Mouse (Mus musculus) lung, embryonic 15.5 days (tissue): ENCODE measurements around the gene Ccdc173. TPM values are rescaled to one million over a fixed set of nuclear protein-coding genes. Genes with fewer than 3 reads are reported as not detected.

ENCODE experiments used
- ATAC-seq: fragments of 200-750 bp; cut with Nextera tagmentation; 2 replicates; pipeline ENCODE4 v1.8.0; 2017; ENCODE audit warnings: moderate number of reproducible peaks, borderline replicate concordance; ENCODE audit not compliant: low FRiP score, low TSS enrichment; ENCODE audit errors: extremely low read depth
- H3K27ac ChIP-seq: fragments of 300-500 bp; sonication (generic); 2 replicates; pipeline ENCODE4 v1.5.1; 2015; ENCODE audit warnings: moderate library complexity, mild to moderate bottlenecking, inconsistent platforms
- H3K27me3 ChIP-seq: fragments of 300-500 bp; sonication (generic); 2 replicates; pipeline ENCODE4 v1.6.1; 2015; ENCODE audit warnings: inconsistent platforms
- H3K36me3 ChIP-seq: fragments of 300-500 bp; sonication (generic); 2 replicates; pipeline ENCODE4 v1.6.1; 2015; ENCODE audit warnings: inconsistent platforms
- H3K4me1 ChIP-seq: fragments of 300-500 bp; sonication (generic); 2 replicates; pipeline ENCODE4 v1.6.1; 2015; ENCODE audit warnings: inconsistent platforms
- H3K4me2 ChIP-seq: fragments of 300-500 bp; sonication (generic); 2 replicates; pipeline ENCODE4 v1.6.1; 2015; ENCODE audit warnings: inconsistent platforms, mild to moderate bottlenecking, moderate library complexity
- H3K4me3 ChIP-seq: fragments of 300-500 bp; sonication (generic); 2 replicates; pipeline ENCODE4 v1.5.1; 2015; ENCODE audit warnings: mild to moderate bottlenecking, inconsistent platforms
- H3K9ac ChIP-seq: fragments of 300-500 bp; sonication (generic); 2 replicates; pipeline ENCODE4 v1.6.1; 2015; ENCODE audit warnings: inconsistent platforms
- H3K9me3 ChIP-seq: fragments of 300-500 bp; sonication (generic); 2 replicates; pipeline ENCODE4 v1.6.1; 2016; ENCODE audit warnings: inconsistent platforms
- WGBS: fragments of 180-500 bp; shearing (Covaris S2); methylation state at CpG from one replicate; pipeline ENCODE4 v1.1.7; 2015; 5-methylcytosine and 5-hydroxymethylcytosine counted together
- polyA plus RNA-seq: library from polyadenylated mRNA; unstranded; fragments of >200 nt; fragmentation: Nextera tagmentation; extraction: Ambion mirVana; gene quantifications from 2 replicates; pipeline ENCODE4 v1.2.1, GENCODE M21; 2015

Ccdc173 gene
- polyA plus RNA-seq, 1 experiment from 2014 or later = 3.2 TPM

GRCm38 (mm10) chr2:69778836-69779177 lies 10.6 kb downstream of the Ccdc173 start:
- Histone ChIP-seq H3K4me1 (no peaks in the 10 kb centered on the region), H3K27ac (no peak overlapping the region), H3K9me3 (no peaks in the 10 kb centered on the region), H3K27me3 (no peaks in the 10 kb centered on the region), H3K36me3 (no peaks in the 10 kb centered on the region), H3K4me3 (no peak overlapping the region), H3K9ac (no peak overlapping the region), H3K4me2 (no peak overlapping the region)
- 39% methylated on average over 5 of the region's 5 CpGs for WGBS
- no peak for ATAC-seq

- ATAC-seq = no peak
- H3K27ac ChIP-seq = no peak overlapping the region
- H3K4me2 ChIP-seq = no peak overlapping the region
- whole genome bisulfite sequencing = 61% methylated on average over 7 of the region's 7 CpGs
- H3K9ac ChIP-seq = no peak overlapping the region
- H3K27me3 ChIP-seq = no peaks in the 10 kb centered on the region
- no peaks in the 10 kb centered on the region for H3K9me3 ChIP-seq
- no peaks in the 10 kb centered on the region for H3K36me3 ChIP-seq
- H3K4me3 ChIP-seq = no peak overlapping the region
- no peaks in the 10 kb centered on the region for H3K4me1 ChIP-seq
Measured at GRCm38 (mm10) chr2:69777985-69778835, 11.2 kb downstream of the Ccdc173 start.

GRCm38 (mm10) chr2:69773331-69773730 lies 16.0 kb downstream of the Ccdc173 start:
- whole genome bisulfite sequencing = 92% methylated on average over 3 of the region's 3 CpGs

GRCm38 (mm10) chr2:69764716-69765115 lies 24.7 kb downstream of the Ccdc173 start:
- Histone ChIP-seq H3K27ac (no peak overlapping the region), H3K9me3 (no peaks in the 10 kb centered on the region), H3K4me2 (no peak overlapping the region), H3K9ac (no peak overlapping the region), H3K4me3 (no peak overlapping the region), H3K36me3 (no peaks in the 10 kb centered on the region), H3K27me3 (no peaks in the 10 kb centered on the region), H3K4me1 (no peaks in the 10 kb centered on the region)
- ATAC-seq = no peak
- WGBS = 81% methylated on average over 1 of the region's 1 CpGs

More at GRCm38 (mm10) chr2:69773331-69773730, 16.0 kb downstream of the Ccdc173 start:
- Histone ChIP-seq H3K4me1 (no peaks in the 10 kb centered on the region), H3K27ac (no peak overlapping the region), H3K9me3 (no peaks in the 10 kb centered on the region), H3K4me2 (no peak overlapping the region), H3K9ac (no peak overlapping the region), H3K27me3 (no peaks in the 10 kb centered on the region), H3K36me3 (no peaks in the 10 kb centered on the region), H3K4me3 (no peak overlapping the region)
- ATAC-seq = no peak

- WGBS = 89% methylated on average over 4 of the region's 4 CpGs
- Histone ChIP-seq H3K9ac (no peak overlapping the region), H3K36me3 (no peaks in the 10 kb centered on the region), H3K27me3 (no peaks in the 10 kb centered on the region), H3K4me2 (no peak overlapping the region), H3K9me3 (no peaks in the 10 kb centered on the region), H3K27ac (no peak overlapping the region), H3K4me1 (no peaks in the 10 kb centered on the region), H3K4me3 (no peak overlapping the region)
- ATAC-seq = no peak
Measured at GRCm38 (mm10) chr2:69763340-69763739, 26.0 kb downstream of the Ccdc173 start.

GRCm38 (mm10) chr2:69760980-69761379 lies 28.4 kb downstream of the Ccdc173 start:
- WGBS = 80% methylated on average over 5 of the region's 5 CpGs
- no peak overlapping the region for H3K27ac ChIP-seq
- no peak overlapping the region for H3K4me3 ChIP-seq
- H3K27me3 ChIP-seq = no peaks in the 10 kb centered on the region
- H3K4me1 ChIP-seq = no peaks in the 10 kb centered on the region
- no peak for ATAC-seq
- H3K9ac ChIP-seq = no peak overlapping the region
- H3K9me3 ChIP-seq = no peaks in the 10 kb centered on the region
- H3K4me2 ChIP-seq = no peak overlapping the region
- no peaks in the 10 kb centered on the region for H3K36me3 ChIP-seq

- peaks cover 66% of the 10 kb centered on the region for H3K36me3 ChIP-seq
Measured at GRCm38 (mm10) chr2:69745091-69745490, 44.3 kb downstream of the Ccdc173 start.

DNA sequence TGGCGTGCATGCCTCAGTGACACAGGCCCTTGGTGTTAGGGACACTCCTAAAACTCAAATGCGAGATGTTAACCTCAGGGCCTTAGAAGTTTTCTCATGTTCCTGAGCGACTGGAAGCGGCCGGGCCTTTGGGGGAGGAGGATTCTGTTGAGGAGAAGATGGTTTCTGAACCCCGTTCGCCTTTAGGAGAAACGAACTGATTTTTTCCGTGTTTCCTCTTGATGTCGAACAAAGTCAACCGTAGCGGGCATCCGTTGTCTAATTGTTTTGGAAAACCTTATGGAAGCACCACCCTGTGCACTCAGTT lies 65.9 kb downstream of the Ccdc173 start:
- H3K36me3 ChIP-seq = no peaks in the 10 kb centered on the region
- peak overlapping the region; percentile 90 for H3K9ac ChIP-seq
- peak overlapping the region; percentile 62 for H3K4me2 ChIP-seq
- no peaks in the 10 kb centered on the region; the same call in 1 of the 2 replicates for H3K27me3 ChIP-seq
- peaks cover 10% of the 10 kb centered on the region for H3K4me1 ChIP-seq
- peak overlapping the region; percentile 90 for H3K4me3 ChIP-seq
- ATAC-seq = no peak; the same call in 1 of the 2 replicates
- H3K27ac ChIP-seq = peak overlapping the region; percentile 88
- under 1% methylated on average over 13 of the region's 13 CpGs for WGBS
- no peaks in the 10 kb centered on the region for H3K9me3 ChIP-seq

More at GRCm38 (mm10) chr2:69745091-69745490, 44.3 kb downstream of the Ccdc173 start:
- no peak overlapping the region for H3K9ac ChIP-seq
- no peaks in the 10 kb centered on the region for H3K9me3 ChIP-seq
- no peaks in the 10 kb centered on the region for H3K4me1 ChIP-seq
- ATAC-seq = no peak
- H3K4me2 ChIP-seq = no peak overlapping the region
- no peak overlapping the region for H3K4me3 ChIP-seq
- WGBS = 95% methylated on average over 1 of the region's 1 CpGs
- H3K27ac ChIP-seq = no peak overlapping the region
- H3K27me3 ChIP-seq = no peaks in the 10 kb centered on the region

GRCm38 (mm10) chr2:69722650-69723518 lies 66.5 kb downstream of the Ccdc173 start:
- H3K36me3 ChIP-seq = no peaks in the 10 kb centered on the region
- H3K27ac ChIP-seq = peak overlapping the region; percentile 88
- peak overlapping the region; percentile 90 for H3K9ac ChIP-seq
- peaks cover 10% of the 10 kb centered on the region for H3K4me1 ChIP-seq
- peak overlapping the region; percentile 62 for H3K4me2 ChIP-seq
- WGBS = under 1% methylated on average over 91 of the region's 91 CpGs
- H3K4me3 ChIP-seq = peak overlapping the region; percentile 90
- ATAC-seq = peak; percentile 93
- no peaks in the 10 kb centered on the region; the same call in 1 of the 2 replicates for H3K27me3 ChIP-seq
- H3K9me3 ChIP-seq = no peaks in the 10 kb centered on the region

- Histone ChIP-seq H3K4me3 (peak within 1 kb of the TSS; percentile 90), H3K27ac (peak within 1 kb of the TSS; percentile 88), H3K27me3 (no peaks in the 10 kb centered on the region; the same call in 1 of the 2 replicates), H3K9me3 (no peaks in the 10 kb centered on the region), H3K4me2 (peak within 1 kb of the TSS; percentile 62), H3K9ac (peak within 1 kb of the TSS; percentile 90), H3K36me3 (no peaks in the 10 kb centered on the region), H3K4me1 (peaks cover 10% of the 10 kb centered on the region)
- WGBS = 4% methylated on average over 12 of the region's 12 CpGs
- ATAC-seq = no peak
Measured at GRCm38 (mm10) chr2:69722273-69722649, 67.1 kb downstream of the Ccdc173 start, which contains the start of gene Ppig. TSS of gene Ppig (plus strand) at chr2:69722545.

DNA sequence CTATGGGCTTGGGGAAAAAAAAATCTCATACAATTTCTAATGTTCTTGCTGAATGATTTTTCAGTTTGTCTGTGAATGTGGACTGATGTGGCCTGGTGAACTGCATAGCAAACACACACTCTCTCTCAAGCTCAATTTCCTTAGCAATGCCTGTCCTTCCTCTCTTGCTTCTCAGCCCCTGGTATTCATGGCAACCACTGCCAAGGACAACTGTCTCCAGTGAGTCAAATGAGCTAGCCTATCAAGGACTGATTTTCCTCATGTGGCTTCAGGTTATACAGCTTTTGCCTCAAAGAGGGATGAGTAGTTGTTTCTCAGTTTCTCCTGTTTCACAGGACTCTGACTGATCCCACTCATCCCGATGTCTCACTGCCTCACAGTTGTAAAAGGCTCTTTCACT lies 70.3 kb downstream of the Ccdc173 start:
- Histone ChIP-seq H3K9me3 (no peaks in the 10 kb centered on the region), H3K4me2 (no peak overlapping the region), H3K27me3 (no peaks in the 10 kb centered on the region; the same call in 1 of the 2 replicates), H3K27ac (no peak overlapping the region), H3K36me3 (no peaks in the 10 kb centered on the region), H3K4me3 (no peak overlapping the region), H3K4me1 (peaks cover 2% of the 10 kb centered on the region), H3K9ac (no peak overlapping the region)
- ATAC-seq = no peak
- 90% methylated on average over 1 of the region's 1 CpGs for WGBS

DNA sequence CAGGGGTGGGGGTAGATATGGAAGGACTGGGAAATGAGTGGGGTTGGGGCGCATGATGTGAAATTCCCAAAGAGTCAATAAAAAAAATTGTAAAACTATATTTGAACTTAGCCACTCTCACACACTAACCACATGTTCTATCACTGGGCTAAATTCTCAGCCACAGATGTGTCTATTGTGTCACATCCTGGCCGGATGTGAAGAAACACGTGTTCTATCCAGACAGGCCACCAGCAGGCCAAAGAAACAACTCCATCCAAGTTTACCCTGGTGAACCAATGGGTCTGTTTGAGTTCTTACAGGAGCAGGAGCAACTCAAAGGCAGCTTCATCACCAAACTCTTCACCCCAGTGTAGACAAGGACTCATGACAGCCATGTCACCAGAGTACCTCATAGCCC lies 72.9 kb downstream of the Ccdc173 start:
- 66% methylated on average over 3 of the region's 3 CpGs for WGBS
- no peaks in the 10 kb centered on the region for H3K36me3 ChIP-seq
- H3K9me3 ChIP-seq = no peaks in the 10 kb centered on the region

More for the DNA sequence above, 72.9 kb downstream of the Ccdc173 start:
- Histone ChIP-seq H3K4me3 (no peak overlapping the region), H3K27ac (no peak overlapping the region), H3K27me3 (no peaks in the 10 kb centered on the region; the same call in 1 of the 2 replicates), H3K9ac (no peak overlapping the region), H3K4me2 (no peak overlapping the region), H3K4me1 (peaks cover 2% of the 10 kb centered on the region; the same call in 1 of the 2 replicates)
- no peak for ATAC-seq
